Mouse (Mus musculus) retina, postnatal 1 day (tissue): ENCODE results near the gene Sigirr.

Source experiments
- DNase-seq: peaks from one replicate; pipeline ENCODE4 v3.0.0-alpha.2; 2012

Sigirr gene

GRCm38 (mm10) chr7:141058601-141059341 is 41.6 kb downstream of the Sigirr start:
- DNase-seq = no peak

DNA sequence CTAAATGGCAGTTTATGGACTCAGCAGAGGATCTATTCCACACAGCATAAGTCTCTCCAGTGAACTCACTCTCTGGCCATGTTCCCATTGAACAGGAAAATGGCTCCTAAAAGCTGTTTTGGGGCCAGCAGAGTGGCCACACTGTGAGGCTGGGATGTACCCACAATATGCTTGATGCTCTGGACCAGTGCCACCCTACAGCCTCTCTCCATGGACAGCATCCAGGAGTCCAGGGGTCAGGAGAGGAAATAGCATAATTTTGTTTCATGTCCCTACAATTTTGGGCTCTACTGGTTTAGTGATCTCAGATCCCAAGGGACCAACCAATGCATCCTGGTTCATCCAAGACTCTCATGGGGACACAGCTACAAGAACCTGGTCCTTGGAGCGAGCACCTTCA is 42.8 kb downstream of the Sigirr start:
- no peak for DNase-seq

DNA sequence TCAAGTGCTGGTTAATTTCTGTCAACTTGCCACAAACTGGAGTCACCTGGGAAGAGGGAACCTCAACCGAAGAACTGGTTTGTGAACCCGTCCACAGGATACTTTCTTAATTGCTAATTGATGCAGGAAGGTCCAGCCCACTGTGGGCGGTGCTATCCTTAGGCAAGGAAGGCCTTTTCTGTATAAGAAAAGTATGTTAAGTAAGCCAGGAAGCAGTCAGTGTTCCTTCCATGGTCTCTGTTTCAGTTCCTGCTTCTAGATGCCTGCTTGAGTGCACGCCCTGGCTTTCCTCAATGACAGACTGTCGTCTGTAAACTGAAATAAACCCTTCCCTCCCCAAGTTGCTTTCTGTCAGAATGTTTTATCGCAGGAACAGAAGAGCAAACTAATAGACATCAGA is 43.4 kb downstream of the Sigirr start:
- no peak for DNase-seq

GRCm38 (mm10) chr7:141055785-141056184 is 44.6 kb downstream of the Sigirr start:
- no peak for DNase-seq

DNA sequence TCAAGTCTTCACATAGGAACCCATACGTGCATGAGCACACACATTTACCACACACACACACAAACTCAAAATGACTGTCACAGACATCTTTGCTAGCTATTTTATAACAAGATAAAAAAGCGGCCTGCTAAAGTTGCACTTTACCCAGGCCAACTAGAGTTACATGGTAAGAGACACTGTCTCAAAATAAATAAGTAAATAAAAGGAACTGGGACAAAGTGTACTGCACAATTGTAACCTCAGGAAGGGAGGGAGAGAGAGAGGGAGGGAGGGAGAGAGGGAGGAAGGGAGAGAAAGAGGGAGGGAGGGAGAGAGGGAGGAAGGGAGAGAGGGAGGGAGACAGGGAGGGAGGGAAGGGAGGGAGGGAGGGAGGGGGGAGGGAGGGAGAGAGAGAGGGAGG is 48.0 kb downstream of the Sigirr start:
- DNase-seq = no peak

GRCm38 (mm10) chr7:141052016-141052415 is 48.4 kb downstream of the Sigirr start:
- no peak for DNase-seq

DNA sequence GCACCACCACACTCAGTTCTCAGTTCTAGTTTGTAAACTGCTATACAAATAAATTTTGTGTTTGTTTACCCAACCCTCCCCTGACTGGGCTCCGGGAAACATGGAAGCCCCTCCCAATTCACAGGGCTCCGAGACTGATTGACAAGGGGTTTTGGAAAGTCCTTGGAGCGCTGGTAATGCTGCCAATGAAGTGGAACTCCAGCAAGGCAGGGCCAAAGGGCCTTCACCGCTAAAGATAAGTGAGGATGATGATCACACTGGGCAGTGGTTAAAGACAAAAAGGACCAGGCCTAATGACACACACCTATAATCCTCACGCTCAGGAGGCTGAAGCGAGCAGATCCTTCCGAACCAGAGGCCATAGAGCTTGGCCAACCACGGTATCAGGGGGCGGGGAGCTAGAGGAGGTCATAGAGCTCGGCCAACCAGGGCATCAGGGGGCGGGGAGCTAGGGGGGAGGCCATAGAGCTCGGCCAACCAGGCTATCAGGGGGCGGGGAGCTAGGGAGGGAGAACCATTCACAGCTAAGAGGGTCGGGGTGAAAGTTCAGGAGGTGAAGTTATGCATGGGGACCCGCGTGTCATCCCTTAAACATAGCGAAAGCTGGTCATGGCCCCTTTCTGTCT is 49.2 kb downstream of the Sigirr start:
- no peak for DNase-seq

- no peak for DNase-seq
Measured at GRCm38 (mm10) chr7:141049326-141049725, 51.0 kb downstream of the Sigirr start.

DNA sequence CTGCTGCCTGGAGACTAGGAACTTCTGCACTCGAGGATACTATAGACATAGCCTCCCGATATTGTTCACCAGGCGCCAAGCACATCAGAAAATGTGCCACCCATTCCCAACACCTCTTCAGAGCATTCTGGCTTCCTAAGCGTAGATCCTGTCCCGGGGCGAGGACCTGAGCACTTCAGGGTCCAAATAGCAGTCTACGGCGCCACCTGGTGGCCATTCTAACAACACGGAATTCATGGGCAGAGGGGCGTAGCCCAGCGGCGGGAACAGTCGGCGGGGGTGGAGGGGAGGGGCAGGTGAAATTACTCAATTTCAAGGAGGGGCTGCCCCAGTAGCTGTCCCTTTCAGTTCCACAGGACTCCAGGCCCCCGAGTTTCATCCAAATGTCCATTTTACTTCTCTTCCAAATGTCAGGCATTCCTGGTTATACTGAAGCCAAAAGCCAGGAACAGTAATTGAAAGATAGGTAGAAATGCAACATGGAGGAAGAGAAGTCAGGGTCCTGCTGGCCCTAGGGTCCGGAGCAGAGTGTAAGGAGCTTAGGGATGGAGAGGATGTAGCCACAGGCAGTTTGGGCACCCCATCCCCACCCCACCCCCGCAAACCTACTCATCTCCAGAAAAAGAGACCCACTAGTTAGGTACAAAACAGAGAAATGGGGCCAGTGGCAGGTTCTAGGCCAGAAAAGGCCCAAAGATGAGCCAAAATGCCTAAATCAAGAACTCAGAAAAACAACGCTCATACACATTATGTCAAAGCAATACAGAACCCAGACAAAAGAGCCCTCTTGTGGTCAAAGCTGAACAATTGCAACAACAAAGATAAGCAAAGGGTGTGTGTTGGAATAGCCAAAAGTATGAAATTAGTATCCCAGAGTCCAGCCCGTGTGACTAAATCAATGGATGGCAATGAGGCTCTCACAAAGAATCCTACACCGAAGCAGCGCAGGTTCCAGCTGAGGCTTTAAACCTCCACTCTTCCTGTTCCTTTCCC is 51.9 kb downstream of the Sigirr start:
- DNase-seq = peak; percentile 92

DNA sequence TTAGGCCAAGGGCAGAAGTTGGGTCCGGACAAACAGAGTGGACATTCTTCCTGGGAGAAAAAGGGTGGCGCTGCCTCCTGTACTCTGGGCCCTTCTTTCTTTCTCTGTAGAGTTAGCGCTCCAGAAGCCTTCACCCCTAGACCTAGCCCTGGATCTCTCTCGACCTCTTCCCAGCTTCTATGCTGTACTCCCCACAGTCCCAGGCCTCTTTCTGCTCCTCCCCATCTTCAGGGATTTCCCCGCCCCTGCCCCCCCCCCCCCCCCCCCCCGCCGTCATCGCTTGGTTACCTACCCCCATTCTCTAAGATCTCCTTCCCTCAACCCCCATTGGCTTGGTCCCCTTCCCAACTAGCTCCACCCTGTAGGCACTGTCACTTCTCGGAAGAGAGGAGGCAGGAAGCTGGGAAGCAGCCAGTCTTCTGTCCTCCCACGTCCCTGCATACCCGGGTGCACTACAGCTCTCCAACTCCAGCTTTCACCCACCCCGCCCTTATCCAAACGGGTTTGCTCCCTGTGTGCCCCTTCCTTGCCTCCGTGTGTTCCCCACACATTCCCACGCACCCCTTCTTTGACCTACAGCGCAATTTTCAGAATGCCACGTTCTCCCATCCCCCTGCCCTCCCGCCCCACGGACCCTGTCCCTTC is 52.7 kb downstream of the Sigirr start:
- DNase-seq = peak; percentile 73

DNA sequence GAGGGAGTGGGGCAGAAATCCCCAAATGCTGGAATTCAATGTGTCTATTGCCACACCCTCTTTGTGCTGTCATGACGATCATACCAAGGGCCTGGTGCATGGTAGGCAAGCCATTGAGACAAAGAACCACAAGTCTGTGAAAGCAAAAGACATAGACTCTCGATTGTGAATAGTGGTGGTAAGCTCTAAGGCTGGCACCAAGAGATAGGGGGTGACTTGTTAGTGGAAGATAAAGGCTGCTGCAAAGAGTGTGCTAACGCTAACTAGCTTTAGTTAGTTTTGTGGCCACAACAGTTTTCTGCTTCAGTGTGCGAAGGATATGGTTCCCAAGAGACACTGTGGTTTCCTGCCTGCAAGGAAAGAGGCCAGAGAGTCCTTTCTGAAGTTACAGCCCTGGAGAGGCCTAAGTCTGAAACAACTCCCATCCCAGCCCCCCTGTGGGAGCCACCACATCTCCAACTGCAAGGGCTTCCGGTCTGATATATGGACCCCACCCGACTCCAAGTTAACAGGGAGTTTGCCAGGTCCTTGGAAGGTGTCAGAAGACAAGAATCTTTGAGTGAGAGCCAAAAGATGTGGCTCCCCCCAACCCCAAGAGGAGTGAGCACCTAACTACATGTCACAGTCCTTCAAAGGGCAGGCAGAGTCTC is 53.3 kb downstream of the Sigirr start:
- no peak for DNase-seq

DNA sequence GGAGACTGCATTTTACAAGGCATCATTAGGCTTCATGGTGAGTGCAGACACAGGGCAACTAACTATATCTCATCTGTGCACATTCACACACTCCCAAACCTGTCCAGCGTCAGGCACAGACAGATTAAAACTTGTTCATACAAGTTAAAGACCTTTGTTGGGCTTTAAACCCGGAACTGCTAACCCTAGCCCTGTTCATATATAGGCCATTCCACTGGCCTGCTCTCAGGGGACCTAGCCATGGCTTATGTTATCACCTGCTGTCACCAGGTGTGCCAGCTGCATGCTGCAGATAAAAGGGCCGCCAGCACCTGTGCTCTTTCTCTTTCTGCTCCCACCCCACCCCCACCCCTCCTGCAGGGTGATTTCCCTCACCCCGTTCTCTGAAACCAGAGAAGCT is 57.8 kb downstream of the Sigirr start:
- DNase-seq = no peak

GRCm38 (mm10) chr7:141041661-141042060 is 58.7 kb downstream of the Sigirr start:
- peak; percentile 19 for DNase-seq
